Mouse (Mus musculus): Measurements from ENCODE around the gene Xylb.

- no peak for TF ChIP-seq CTCF (IDR thresholded peaks at IDR 0.05; ENCODE audit: low read depth, low read length)
- no peak for TF ChIP-seq POLR2A (IDR thresholded peaks at IDR 0.05; ENCODE audit: borderline replicate concordance, low read depth, low read length)
Observed at GRCm38 (mm10) chr9:119340212-119340580, 17.0 kb upstream of the Xylb start.

All from bone marrow macrophage, adult 2 months (primary cell).